ENCODE assay signal across 8 mouse cellular contexts in the genomic region with DNA sequence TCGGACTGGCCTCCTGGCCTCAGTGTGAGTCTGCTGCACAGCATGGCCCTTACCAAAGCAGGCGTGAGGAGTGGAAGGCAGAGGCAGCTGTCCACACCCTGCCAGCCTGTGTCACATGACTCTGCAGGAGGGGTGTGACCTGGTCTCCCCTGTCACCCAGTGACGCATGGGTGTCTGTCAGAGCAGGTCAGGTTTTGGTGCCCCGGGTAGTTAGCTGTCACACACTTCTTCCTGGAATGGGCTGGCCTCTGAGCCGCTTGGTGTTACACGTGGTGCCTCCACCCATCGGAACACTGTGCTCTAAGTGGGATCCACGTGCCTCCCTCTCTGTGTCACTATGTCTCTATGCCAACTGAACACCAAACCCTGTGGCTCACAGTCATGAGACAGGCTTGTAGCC. TPM values are rescaled to one million over a fixed set of nuclear protein-coding genes. Genes with fewer than 3 reads are reported as not detected.
A peak's percentile ranks its signal among the peaks of the same experiment; 100 is the strongest.
DNase-seq lines count a peak whose midpoint lies in the region; ATAC-seq and TF ChIP-seq lines count a peak whose summit lies in the region.

No protein-coding gene starts in this region.

- no peak overlapping the region for H3K9ac ChIP-seq in hindbrain, postnatal 0 days (replicated peaks; ENCODE audit: low read length)
- no peak overlapping the region for H3K9ac ChIP-seq in hindbrain, embryonic 12.5 days
- H3K9ac ChIP-seq in heart, embryonic 14.5 days (ENCODE audit: low read length), result no peak overlapping the region

- no peak for TF ChIP-seq CTCF in hindbrain, postnatal 0 days (IDR thresholded peaks at IDR 0.05; ENCODE audit: low read depth)

- H3K27me3 ChIP-seq in hindbrain, postnatal 0 days (ENCODE audit: insufficient read depth, low read length), result no peaks in the 10 kb centered on the region
- H3K27me3 ChIP-seq in hindbrain, embryonic 12.5 days, result no peaks in the 10 kb centered on the region
- no peaks in the 10 kb centered on the region for H3K27me3 ChIP-seq in heart, embryonic 14.5 days (ENCODE audit: control insufficient read depth, insufficient read depth, low read length)

- H3K36me3 ChIP-seq in hindbrain, postnatal 0 days (ENCODE audit: insufficient read depth, low read length), result no peaks in the 10 kb centered on the region
- H3K36me3 ChIP-seq in hindbrain, embryonic 12.5 days, result 0 out of 2 replicates have a peak, but pooled peaks cover 8% of the 10 kb centered on the region
- no peaks in the 10 kb centered on the region for H3K36me3 ChIP-seq in heart, embryonic 14.5 days (ENCODE audit: control insufficient read depth, insufficient read depth, low read length)

- 86% methylated on average over 8 of the region's 8 CpGs for WGBS in hindbrain, postnatal 0 days
- WGBS in hindbrain, embryonic 12.5 days, result 79% methylated on average over 8 of the region's 8 CpGs
- WGBS in heart, embryonic 14.5 days, result 38% methylated on average over 8 of the region's 8 CpGs

- no peak overlapping the region for H3K4me3 ChIP-seq in hindbrain, postnatal 0 days (ENCODE audit: low read length)
- no peak overlapping the region for H3K4me3 ChIP-seq in hindbrain, embryonic 12.5 days
- no peak overlapping the region for H3K4me3 ChIP-seq in heart, embryonic 14.5 days (ENCODE audit: control insufficient read depth in 1 of 2, insufficient read depth in 1 of 2, low read depth in 1 of 2, low read length in 2 of 2)

- no peaks in the 10 kb centered on the region for H3K9me3 ChIP-seq in hindbrain, postnatal 0 days (ENCODE audit: low read length)
- H3K9me3 ChIP-seq in hindbrain, embryonic 12.5 days (replicated peaks), result no peaks in the 10 kb centered on the region
- no peaks in the 10 kb centered on the region for H3K9me3 ChIP-seq in heart, embryonic 14.5 days (ENCODE audit: control insufficient read depth, low read length)

- H3K4me1 ChIP-seq in hindbrain, postnatal 0 days (ENCODE audit: insufficient read depth, low read length), result peaks cover 16% of the 10 kb centered on the region; the same call in 1 of the 2 replicates
- peaks cover 49% of the 10 kb centered on the region for H3K4me1 ChIP-seq in hindbrain, embryonic 12.5 days
- peaks cover 23 to 36% of the 10 kb centered on the region in 2 experiments for H3K4me1 ChIP-seq in heart, embryonic 14.5 days (ENCODE audit: control insufficient read depth in 2 of 2, insufficient read depth in 2 of 2, low read length in 2 of 2)

- H3K4me2 ChIP-seq in hindbrain, postnatal 0 days (ENCODE audit: low read depth, low read length), result no peak overlapping the region
- H3K4me2 ChIP-seq in hindbrain, embryonic 12.5 days (replicated peaks), result no peak overlapping the region
- no peak overlapping the region for H3K4me2 ChIP-seq in heart, embryonic 14.5 days (ENCODE audit: low read length)

- DNase-seq in hindbrain, postnatal 0 days (ENCODE audit: low spot score), result no peak
- DNase-seq in ZHBTc4 (ENCODE audit: low read depth, low spot score), result peak; percentile 31
- no peak for DNase-seq in frontal cortex, postnatal 25 days (ENCODE audit: low spot score in 2 of 2)
- DNase-seq in spleen, postnatal 10 days (ENCODE audit: low spot score in 2 of 2), result no peak
- DNase-seq in thymus, postnatal 25 days, result no peak

- ATAC-seq in hindbrain, postnatal 0 days, result 0 out of 2 replicates have a peak, but pooled peaks have one; percentile 13
- ATAC-seq in hindbrain, embryonic 12.5 days (ENCODE audit: low FRiP score), result no peak
- peak; percentile 45 for ATAC-seq in heart, embryonic 14.5 days (ENCODE audit: insufficient number of reproducible peaks, insufficient read depth, low FRiP score, low read depth)
- ATAC-seq in megakaryocyte, adult 5-6 weeks (ENCODE audit: poor library complexity, severe bottlenecking), result peak; percentile 68

- no peak overlapping the region for H3K27ac ChIP-seq in hindbrain, postnatal 0 days
- no peak overlapping the region for H3K27ac ChIP-seq in hindbrain, embryonic 12.5 days
- H3K27ac ChIP-seq in heart, embryonic 14.5 days (replicated peaks in 1 of 2; ENCODE audit: control insufficient read depth in 1 of 2, insufficient read depth in 1 of 2, low read depth in 2 of 2, low read length in 2 of 2), result no peak overlapping the region

RNA-seq across cellular contexts. Expression of a gene that starts 34.6 kb away (rescaled TPM):
- 36.5 and 77.6 TPM in 2 replicates for total RNA-seq in hindbrain, postnatal 0 days (2014; rRNA removed)
- polyA plus RNA-seq in hindbrain, postnatal 0 days (2015; fragmentation: Nextera tagmentation; extraction: Ambion mirVana), result 53.3 and 54.9 TPM in 2 replicates
- polyA plus RNA-seq in hindbrain, embryonic 12.5 days (2016; fragmentation: Nextera tagmentation; extraction: Ambion mirVana), result 84.8 and 86.1 TPM in 2 replicates
- polyA plus RNA-seq in heart, embryonic 14.5 days (2014; fragmentation: Nextera tagmentation; extraction: Ambion mirVana), result 58.5 and 60.5 TPM in 2 replicates
- total RNA-seq in megakaryocyte, adult 5-6 weeks (2015), result 31.3 and 61.1 TPM in 2 replicates
- total RNA-seq in megakaryocyte, adult 5-6 weeks (2017), result 15.5 and 20.4 TPM in 2 replicates
